Mouse (Mus musculus): ENCODE data around the gene Pitpnc1.

The Pitpnc1 gene

DNA sequence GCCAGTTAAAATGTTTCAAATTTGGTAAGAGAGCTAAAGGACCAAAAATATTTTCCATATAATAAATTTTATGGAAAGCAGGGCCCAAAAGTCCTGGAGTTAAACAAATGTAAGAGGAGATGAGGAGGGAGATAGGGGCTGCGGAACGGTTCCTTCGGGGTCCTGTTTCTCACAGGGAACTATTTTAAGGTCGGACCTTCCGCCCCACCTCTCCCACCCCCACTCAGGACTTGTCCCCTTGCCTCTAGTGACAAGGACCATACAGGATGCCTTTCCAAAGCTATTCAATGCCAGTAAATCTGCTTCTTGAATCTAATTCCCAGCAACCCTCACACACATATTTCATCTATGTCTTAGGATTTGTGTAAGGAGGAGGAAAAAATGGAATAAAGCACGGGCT is 100.8 kb downstream of the Pitpnc1 start:
- DNase-seq, result no peak

DNA sequence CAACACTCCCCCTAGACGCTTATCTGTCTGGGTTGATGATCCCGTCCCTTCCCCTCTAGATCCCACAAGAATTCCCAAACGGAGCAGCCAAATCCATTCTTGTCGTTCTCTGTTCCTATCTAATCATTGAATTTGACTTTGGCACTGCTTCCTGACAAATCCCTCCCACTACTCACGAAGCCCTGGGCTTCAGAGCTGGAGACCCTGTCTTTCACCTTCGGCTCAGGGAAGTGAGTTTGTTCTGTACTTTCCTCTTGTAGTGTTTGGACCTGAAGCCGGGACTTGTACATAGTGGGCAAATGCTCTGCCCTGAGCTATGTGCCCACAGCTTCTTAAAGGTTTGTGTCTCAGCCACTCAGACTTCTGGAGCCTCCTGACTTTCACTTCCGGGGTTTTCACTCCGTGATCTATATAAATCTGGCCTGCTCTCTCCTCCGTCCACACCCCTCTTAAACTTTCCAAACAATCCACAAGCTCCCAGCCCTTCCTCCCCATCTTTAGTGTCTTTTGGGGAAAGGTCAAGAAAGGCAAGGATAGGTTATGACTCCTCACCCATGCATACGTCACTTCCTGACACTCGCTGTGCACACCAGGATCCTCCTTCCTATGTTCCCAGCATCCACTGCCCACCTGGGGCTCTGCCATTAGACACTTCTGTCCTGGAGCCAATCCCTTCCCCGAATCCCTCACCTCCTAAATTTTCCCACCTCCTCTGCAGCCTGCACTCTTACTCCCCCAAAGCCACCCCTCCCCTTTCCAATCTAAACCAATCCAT is 104.4 kb downstream of the Pitpnc1 start:
- no peak for DNase-seq

DNA sequence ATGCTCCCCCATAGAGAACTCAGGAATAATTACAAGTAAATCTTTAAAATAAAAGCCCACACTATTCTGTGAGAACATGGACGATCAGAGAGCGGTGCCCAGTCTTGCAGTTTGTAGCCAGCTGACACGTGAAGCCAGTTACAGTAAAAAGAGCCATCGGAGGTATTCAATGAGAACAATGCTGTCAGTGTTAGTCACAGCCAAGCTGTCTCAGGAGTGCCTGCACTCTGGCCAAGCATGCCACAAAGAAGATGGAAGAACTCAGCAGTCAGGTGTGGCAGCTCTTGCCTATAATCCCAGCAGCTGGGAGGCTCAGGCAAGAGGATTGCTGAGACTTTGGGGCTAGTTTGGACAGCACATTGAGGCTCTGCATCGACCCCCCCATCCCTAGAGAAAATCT is 111.8 kb downstream of the Pitpnc1 start:
- no peak for DNase-seq

DNA sequence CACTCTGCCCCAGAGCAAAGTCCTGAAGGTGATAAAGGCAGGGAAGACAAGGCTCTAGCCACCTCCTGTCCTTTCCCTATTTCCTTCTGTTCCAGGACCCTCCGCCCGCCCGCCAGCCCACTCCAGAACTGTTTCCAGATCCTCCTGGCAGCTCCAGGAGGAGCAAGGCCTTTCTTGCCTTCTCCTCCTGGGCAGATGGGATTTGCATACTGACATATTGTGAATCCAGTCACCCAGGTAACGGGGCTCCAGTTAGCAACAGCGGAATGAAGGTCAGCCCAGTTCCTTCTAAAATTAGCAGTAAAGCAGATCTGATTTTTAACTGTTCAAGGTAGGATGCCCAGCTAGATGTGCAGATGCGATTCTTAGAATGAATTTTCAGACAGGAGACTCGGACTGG is 114.3 kb downstream of the Pitpnc1 start:
- DNase-seq, result no peak

DNA sequence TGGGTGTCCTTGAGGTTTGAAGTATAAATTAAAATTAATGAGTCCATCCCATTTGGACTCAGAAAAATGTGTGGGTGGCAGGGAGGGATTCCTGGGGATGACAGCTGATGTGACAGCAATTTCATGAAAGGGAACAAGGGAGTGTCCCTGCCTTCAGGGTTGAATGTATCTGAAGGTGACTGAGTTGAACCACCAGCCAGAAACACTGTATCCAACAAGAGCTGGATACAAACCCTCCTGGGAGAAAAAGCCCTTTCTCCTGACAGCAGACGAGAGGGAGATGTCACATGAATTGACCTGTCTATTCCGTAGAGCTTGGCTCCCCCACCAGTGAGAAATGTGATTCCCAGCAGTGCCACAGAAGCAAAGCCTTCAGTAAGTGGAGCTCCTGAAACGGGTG is 115.0 kb downstream of the Pitpnc1 start:
- no peak for DNase-seq

DNA sequence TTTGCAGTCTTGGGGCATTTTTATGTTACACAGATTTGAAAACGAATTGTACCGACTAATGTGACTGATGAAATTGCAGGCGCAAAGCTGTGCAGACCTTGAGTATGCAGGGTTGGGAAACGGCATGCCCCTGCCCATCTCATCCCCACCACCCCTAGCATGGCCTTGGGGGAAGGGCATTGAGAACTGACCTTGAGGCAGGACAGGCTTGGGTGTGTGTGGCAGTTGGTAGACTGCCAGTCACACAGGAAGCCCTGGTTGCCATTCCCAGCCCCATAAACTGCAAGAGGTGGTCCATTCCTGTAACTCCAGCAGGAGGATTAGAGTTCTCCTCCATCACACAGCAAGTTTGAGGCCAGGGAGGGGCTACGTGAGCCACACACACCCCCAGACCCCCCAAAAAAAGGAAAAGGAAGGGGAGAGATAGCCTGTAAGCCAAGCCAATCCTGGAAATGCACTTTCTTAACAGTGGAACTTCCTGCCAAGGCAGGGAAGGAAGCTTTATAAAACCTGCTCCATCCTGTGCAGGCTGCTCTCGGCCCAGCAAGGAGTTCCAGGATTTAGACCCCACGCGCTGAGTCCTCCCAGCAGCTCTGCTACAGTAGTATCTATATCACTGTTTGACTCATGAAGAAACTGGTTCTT is 115.9 kb downstream of the Pitpnc1 start:
- DNase-seq, result no peak

DNA sequence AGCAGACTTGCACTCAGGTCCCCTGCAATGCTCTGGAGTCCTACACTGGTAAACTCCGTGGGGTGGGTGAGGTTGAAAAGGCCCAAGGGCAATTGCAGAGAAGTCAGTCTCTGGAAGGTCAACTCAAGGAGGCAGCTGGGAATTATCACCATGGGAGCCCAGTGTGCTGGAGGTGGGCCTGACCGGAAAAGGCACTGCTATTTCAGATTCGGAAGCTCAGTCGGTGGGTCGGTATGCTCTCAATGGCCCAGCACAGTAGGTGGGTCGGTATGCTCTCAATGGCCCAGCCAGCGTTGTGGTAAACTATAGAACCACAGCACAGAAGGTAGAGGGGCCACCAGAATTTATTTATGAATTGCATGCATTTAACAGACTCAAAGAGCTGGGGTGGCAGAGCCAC is 117.9 kb downstream of the Pitpnc1 start:
- no peak for DNase-seq

DNA sequence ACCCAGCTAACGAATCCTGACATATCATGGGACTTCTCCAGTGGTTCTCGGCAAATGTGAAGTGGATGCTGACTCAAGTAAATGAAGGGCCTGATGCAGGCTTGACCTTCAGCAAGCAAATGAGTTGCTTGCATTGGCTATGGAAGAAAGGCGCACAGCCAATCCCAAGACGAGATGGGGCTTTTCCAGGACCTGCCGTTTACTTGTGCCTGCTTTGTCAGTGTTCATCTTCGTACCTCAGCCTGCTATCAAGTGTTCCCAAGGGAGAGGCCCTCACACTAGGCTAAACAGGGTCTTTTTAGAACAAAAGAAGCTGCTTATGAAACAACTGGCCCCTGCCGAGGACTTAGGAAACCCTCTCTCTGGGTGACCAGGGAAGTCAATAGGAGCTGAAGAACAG is 120.7 kb downstream of the Pitpnc1 start:
- DNase-seq, result no peak

DNA sequence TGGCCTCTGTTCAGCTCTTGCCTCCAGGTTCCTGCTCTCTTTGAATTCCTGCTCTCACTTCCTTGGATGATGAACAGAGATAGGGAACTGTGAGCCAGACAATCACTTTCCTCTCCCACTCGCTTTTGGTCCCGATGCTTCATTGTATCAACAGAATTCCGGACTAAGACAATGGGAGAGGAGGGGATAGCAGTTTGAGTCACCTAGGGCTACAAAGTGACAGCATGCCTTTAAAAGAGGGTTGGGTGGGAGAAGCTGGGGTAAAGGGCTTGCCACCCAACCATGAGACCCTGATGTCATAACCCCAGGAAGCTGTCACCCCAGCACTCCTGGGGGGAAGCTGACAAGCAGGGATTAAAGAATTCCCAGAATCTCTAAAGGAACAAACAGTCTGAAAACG is 127.5 kb downstream of the Pitpnc1 start:
- no peak for DNase-seq

DNA sequence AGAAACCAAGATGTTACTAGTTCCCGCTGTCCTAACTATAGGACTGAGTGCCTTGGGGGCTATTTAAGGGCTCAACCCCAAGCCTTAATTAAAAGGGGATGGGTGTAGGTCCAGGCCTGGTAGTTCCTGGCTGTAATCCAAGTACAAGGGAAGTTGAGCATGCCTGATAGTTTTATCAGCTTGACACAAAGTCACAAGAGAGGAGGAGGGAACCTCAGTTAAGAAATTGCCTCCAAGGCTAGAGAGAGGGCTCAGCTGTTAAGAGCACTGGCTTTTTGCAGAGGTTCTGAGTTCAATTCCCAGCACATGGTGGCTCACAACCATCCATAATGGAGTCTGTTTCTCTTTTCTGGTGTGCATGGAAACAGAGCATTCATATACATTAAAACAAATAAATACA is 128.1 kb downstream of the Pitpnc1 start:
- DNase-seq, result no peak

DNA sequence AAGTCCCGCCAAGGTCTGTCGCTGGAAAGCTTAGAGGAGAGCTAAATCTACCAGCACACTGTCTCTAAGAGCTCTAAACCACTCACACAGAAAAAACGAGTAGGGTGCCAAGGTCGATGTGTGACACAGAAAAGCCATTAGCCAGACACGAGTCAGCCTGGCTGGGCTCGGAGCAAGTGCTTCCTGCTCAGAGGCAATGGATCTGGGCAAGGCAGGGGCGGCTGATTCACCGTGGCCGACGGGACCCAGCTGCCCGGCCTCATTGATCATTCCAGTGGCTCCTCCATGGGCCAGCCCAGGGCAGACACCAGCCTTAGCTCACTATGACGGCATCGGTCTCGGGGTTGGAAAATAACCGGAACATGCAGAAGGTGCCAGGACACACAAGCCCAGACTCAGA is 129.2 kb downstream of the Pitpnc1 start:
- no peak for DNase-seq

DNA sequence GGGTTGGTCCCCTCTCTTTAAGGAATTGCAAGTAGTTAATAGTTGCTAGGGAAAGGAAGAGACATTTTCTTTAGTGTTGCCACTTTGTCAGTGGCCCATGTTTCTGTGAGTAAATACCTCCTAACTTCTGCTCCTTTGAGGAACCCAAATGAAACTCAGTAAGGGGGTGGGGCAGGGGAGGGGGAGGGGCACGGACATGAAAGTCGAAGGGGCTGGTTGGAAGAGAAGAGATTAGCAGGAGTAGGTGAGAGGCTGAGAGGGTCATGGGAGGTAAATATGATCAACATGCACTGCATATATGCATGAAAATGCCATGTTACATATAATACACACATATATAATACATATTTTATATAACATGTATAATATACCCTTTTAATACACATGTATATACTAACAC is 129.7 kb downstream of the Pitpnc1 start:
- DNase-seq, result no peak

DNA sequence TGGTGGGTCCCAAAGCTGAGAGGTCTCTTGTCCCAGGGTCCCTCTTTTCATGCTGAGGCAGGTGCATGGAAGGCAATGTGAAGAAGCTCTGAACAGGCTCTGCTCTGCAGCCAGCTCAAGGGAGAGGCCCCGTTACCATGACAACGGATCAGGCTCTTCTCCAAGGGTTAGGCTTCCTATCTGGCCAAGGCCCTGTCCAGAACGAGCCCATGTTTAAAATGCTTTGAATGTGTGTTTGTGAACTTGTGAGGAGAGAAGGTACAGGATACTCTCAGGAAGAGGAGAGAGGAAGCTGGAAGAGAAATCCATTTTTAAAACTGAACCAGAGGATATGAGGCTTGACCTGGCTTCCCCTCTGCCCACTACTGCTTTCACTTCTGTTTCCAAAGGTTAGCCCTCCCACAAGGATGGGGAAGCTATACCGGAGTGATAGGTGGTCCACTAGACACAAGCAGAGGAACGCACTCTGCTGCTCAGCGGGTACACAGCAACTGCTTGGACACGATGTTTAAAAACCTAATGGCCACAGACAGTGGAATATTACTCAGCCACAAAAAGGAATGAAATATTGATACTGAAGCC is 131.2 kb downstream of the Pitpnc1 start:
- DNase-seq, result no peak

DNA sequence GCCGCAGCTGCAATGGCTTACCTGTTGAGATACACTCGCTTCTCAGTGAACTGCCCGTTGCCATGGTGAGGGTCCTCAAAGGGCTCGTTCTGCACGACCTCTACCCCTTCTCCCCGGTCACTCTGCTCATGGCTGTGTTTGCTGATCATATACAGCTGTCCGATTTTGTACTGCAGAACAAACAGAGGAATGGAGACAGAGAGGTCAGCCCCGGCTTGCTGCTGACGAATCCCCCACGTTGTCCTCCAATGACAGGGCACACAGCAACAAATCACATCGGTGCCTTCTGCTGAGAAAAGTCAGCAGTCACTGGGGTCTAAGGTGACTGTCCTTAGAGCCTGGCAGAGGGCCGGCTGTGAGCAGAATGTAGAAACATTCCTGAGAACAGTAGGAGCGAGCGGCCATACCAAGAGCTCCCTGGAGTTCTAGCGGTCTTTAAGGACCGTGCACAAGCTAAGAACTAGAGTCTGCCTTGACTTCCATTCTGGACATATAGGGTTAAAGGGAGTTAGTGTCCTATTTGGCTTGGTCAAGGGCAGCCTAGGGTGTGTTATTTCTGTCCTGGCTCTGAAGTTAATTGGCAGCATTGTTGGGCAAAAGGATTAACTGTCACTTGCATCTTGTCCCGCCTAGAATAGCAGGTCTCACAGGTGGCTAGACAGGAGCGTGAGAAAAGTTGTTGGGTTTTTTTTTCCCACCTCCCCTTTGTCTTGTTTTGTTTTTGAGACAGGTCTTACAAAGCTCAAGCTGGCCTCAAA is 132.9 kb downstream of the Pitpnc1 start:
- DNase-seq, result no peak

DNA sequence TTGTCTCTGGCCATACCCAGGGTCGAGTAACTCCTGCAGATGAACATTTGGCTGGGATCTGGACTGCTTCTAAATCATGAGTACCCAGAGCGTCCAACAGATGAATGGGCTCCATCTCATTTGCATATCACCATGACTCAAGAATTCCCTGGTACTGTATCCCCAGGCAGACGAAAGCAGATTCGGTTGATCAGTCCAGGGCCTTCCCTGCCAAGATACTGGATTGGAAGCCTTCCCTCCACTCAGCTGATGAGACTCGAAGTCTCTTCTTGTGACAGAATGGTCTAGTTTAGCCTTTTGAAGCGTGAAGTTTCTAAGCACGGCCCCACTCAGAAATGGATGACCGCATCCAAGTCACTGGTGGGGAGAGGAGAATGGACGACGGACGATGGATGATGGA is 134.7 kb downstream of the Pitpnc1 start:
- no peak for DNase-seq

DNA sequence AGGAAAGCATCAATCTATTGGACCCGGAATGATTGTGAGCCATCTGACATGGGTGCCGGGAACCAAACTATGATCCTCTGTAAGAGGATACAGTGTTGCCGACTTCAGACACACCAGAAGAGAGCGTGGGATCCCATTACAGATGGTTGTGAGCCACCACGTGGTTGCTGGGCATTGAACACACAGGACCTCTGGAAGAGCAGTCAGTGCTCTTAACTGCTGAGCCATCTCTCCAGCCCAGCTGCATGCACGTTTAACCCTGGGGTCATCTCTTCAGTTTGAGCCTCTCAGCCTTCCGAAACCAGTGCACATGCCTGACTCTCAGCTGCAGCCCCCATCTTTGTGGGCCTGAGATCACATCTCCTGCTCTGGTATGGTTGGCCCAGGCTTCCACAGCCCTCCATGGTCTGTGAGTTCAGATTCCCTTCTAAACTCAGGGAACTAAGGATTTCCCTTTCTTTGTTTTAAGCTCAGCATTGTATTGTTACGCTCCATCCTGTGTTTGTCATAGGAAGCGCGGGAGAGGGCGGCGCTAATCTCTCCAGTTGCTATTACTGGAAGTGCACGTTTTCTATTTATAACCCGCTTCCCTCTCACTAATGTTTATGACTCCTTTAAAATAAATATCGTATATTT is 135.5 kb downstream of the Pitpnc1 start:
- no peak for DNase-seq

DNA sequence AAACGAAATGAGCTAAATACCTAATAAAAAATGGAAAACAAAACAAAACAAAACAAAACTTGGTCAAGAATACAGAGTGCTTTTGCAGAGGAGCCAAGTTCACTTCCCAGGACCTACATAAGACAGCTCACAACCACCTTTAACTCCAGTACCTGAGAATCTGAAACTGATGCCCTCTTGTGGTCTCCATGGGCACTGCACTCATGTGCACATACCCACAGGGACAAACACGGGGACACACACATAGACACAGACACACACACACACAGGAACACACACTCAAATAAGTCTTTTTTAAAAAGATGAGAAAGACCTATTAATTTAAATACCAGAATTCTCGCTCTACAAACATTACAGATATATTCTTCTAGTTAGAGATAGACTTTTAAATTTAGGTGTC is 137.6 kb downstream of the Pitpnc1 start:
- DNase-seq, result no peak

DNA sequence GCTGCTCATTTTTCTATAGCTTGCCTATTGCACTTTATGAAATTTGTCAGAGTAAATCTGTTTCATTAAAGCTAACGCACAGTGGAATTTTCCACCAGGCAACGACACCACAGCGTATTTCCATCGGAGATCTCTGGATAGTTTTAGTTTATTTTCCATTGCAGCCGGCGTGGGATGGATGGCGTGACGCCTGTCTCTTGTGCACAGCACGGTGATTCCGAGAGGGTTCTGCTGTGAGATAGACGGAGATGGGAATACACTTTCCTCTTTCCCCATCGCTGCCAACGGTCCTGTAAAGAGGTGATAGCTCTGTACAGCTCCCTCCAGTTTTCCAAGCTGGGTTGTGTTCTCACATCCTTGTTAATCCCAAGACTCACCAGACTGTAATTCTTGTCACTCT is 138.2 kb downstream of the Pitpnc1 start:
- no peak for DNase-seq

DNA sequence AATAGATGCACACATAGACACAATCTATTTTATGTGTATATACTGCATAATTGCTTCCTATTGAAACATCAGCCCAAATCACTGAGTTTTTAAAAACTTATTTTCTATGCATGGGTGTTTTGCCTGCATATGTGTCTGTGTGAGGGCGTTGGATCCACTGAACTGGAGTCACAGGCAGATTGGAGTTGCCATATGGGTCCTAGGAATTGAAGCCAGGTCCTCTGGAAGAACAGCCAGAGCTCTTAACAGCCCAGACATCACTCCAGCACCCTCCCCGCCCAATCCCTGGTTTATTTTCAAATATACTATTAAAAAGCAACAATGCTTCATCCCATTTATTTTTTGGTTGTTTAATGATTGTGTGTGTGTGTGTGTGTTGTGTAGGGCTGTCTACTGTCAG is 139.1 kb downstream of the Pitpnc1 start:
- DNase-seq, result no peak

DNA sequence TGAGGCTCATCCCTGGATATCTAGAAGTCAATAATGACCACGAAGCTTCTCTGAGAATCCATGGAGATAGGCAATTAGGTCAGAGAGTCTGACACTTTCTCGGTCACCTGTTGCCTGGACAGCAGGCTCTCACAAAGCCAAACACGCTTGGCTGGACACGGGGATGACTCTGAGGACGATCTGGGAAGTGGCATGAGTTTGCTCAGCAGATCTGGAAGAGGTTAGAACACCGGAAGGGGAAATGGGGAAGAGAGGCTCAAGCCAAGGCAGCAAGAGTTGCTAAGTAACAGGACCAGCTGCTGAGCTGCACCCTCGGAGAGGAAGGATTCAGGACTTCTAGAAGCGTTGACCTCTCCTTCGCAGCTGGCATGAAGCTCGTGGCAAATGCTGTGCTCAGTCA is 143.2 kb downstream of the Pitpnc1 start:
- no peak for DNase-seq

DNA sequence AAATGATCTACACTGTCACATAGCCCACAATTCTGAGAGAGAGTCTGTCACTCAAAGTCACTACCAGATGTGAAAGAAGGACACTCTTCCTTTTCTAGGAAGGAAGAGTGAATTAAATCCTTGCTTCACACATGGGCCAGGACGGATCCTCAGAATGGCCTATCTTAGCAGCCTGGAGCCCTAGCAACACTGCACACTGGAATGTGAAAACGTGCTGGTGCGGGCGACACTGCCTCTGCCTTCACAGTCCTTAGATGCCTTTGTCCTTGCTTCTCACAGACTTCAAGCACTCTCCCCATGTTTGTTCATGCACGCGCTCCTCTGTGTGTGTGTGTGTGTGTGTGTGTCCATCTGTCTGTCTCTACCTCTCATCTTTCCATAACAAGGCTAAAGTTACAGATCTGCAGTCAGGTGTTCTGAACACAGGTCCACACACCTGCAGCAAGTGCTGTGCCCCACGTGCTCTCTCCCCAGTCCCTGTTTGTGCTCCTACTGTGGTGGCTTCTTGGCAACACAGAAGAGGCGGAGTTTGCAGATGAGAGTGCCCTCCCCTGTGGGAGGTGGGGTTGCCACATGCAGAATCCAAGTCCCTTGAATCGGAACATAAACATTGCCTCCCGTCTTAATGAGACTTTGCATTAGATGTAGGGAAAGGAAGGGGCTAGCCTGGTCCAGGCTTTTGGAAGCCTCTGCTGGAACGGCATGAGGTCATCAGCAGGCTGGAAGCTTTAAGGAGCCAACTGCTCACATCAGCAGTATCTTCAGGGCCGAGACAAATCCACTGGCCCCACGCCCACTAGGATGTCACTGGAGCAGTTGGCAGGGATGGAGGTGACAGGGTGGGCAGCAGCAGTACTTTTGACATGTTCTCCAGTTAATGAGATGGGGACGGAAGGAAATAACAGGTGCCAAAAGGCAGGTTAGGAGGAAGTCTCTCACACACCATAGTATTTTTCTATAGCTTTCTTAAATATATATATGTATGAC is 144.5 kb downstream of the Pitpnc1 start:
- no peak for DNase-seq

DNA sequence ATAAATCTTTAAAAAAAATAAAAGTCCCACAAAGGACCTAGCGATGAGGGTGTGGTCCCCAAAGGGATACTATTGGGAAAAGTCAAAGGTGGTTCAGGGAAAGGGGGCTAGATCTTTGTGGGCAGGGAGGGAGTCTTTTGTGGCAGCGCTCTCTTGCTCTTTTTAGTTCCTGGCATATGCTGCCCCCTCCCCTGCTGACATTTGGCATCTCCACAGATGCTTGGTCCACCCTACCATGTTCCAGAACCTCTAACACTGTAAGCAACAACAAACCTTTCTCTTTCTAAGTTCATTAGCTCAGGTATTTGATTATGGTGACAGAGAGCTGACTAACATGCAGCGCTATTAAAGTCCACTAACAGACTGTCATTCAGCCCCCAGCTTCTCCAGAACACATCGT is 145.3 kb downstream of the Pitpnc1 start:
- no peak for DNase-seq

Data from spleen, adult 18-20 months (tissue).